Mouse (Mus musculus): ENCODE results near the gene Dnah1. TPM values are rescaled to one million over a fixed set of nuclear protein-coding genes. Genes with fewer than 3 reads are reported as not detected.

The Dnah1 gene
- 5.0 and 5.3 TPM in 2 replicates for polyA plus RNA-seq (2015; fragmentation: Nextera tagmentation; extraction: Ambion mirVana)

GRCm38 (mm10) chr14:31323849-31324792 lies at the start of gene Dnah1:
Gene Dnah1 (minus strand): TSS chr14:31323896.
- no peaks in the 10 kb centered on the region for H3K36me3 ChIP-seq

GRCm38 (mm10) chr14:31369377-31369776 lies 45.7 kb upstream of the Dnah1 start:
- H3K27me3 ChIP-seq, result no peaks in the 10 kb centered on the region
- no peak overlapping the region for H3K9ac ChIP-seq (replicated peaks)
- no peak overlapping the region for H3K27ac ChIP-seq
- no peak overlapping the region for H3K4me2 ChIP-seq (replicated peaks)
- WGBS, result 92% methylated on average over 3 of the region's 3 CpGs
- H3K4me3 ChIP-seq (replicated peaks), result no peak overlapping the region
- peaks cover 67% of the 10 kb centered on the region for H3K36me3 ChIP-seq
- H3K9me3 ChIP-seq, result no peaks in the 10 kb centered on the region
- ATAC-seq, result no peak
- no peaks in the 10 kb centered on the region for H3K4me1 ChIP-seq (replicated peaks)

More at GRCm38 (mm10) chr14:31323849-31324792, at the start of gene Dnah1:
- peaks cover 7% of the 10 kb centered on the region for H3K4me1 ChIP-seq (replicated peaks)
- peak within 1 kb of the TSS; percentile 58 for H3K4me2 ChIP-seq (replicated peaks)
- peak within 1 kb of the TSS; percentile 46 for H3K9ac ChIP-seq (replicated peaks)
- H3K27ac ChIP-seq, result no peak within 1 kb of the TSS
- WGBS, result 36% methylated on average over 28 of the region's 28 CpGs
- ATAC-seq, result no peak
- no peaks in the 10 kb centered on the region for H3K27me3 ChIP-seq
- H3K4me3 ChIP-seq (replicated peaks), result peak within 1 kb of the TSS; percentile 30
- H3K9me3 ChIP-seq, result no peaks in the 10 kb centered on the region

GRCm38 (mm10) chr14:31367951-31368350 lies 44.3 kb upstream of the Dnah1 start:
- H3K4me3 ChIP-seq (replicated peaks), result no peak overlapping the region
- H3K9me3 ChIP-seq, result no peaks in the 10 kb centered on the region
- no peaks in the 10 kb centered on the region for H3K4me1 ChIP-seq (replicated peaks)
- H3K4me2 ChIP-seq (replicated peaks), result no peak overlapping the region
- no peak overlapping the region for H3K27ac ChIP-seq
- no peaks in the 10 kb centered on the region for H3K27me3 ChIP-seq
- peaks cover 65% of the 10 kb centered on the region for H3K36me3 ChIP-seq
- WGBS, result 95% methylated on average over 7 of the region's 7 CpGs
- ATAC-seq, result no peak
- H3K9ac ChIP-seq (replicated peaks), result no peak overlapping the region

GRCm38 (mm10) chr14:31365350-31365749 lies 41.7 kb upstream of the Dnah1 start:
- H3K4me1 ChIP-seq (replicated peaks), result no peaks in the 10 kb centered on the region
- no peak overlapping the region for H3K4me2 ChIP-seq (replicated peaks)
- no peak for ATAC-seq
- no peaks in the 10 kb centered on the region for H3K27me3 ChIP-seq
- peaks cover 68% of the 10 kb centered on the region for H3K36me3 ChIP-seq
- no peaks in the 10 kb centered on the region for H3K9me3 ChIP-seq
- H3K9ac ChIP-seq (replicated peaks), result no peak overlapping the region
- H3K4me3 ChIP-seq (replicated peaks), result no peak overlapping the region
- H3K27ac ChIP-seq, result no peak overlapping the region

DNA sequence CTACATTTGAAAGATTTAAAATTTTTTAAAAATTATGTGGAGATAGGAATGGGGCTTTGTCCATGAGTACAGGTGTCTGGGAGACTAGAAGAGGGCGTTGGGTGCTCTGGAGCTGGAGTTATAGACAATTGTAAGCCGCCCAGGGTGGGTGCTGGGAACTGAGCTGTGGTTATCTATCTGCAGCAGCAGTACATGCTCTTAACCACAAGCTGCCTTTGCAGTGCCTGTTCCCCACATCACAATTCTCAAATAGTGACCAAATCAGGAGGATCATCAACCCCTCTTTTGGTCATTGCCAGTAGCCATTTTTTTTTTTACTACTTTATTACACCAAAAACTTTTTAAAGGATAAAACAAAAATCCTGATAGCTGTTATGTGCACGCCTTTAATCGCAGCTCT lies 40.9 kb upstream of the Dnah1 start:
- H3K27me3 ChIP-seq, result no peaks in the 10 kb centered on the region
- WGBS, result 94% methylated on average over 4 of the region's 4 CpGs
- H3K4me2 ChIP-seq (replicated peaks), result no peak overlapping the region
- H3K9me3 ChIP-seq, result no peaks in the 10 kb centered on the region
- no peak overlapping the region for H3K9ac ChIP-seq (replicated peaks)
- no peak for ATAC-seq
- peaks cover 72% of the 10 kb centered on the region for H3K36me3 ChIP-seq
- no peak overlapping the region for H3K27ac ChIP-seq
- no peaks in the 10 kb centered on the region for H3K4me1 ChIP-seq (replicated peaks)
- no peak overlapping the region for H3K4me3 ChIP-seq (replicated peaks)

DNA sequence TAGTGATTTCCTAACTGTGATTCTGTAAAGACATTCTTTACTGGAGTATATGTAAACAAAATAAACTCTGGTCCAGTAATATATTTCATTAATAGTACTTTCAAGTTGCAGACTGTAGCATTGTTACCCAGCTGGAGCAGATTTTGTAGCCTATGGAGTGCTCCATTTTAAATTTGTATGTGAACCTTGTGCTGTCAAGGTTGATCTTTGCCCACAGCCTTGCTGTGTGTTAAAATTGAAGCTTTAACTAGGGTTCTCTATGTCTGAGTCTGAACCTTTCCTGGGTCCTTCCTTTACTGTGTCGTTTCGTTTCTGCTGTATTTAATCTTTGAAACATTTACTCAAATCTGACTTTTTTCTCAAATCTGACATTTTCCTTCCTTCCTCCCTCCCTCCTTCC lies 38.5 kb upstream of the Dnah1 start:
- no peak overlapping the region for H3K4me2 ChIP-seq (replicated peaks)
- no peaks in the 10 kb centered on the region for H3K9me3 ChIP-seq
- no peak overlapping the region for H3K9ac ChIP-seq (replicated peaks)
- no peaks in the 10 kb centered on the region for H3K27me3 ChIP-seq
- no peak overlapping the region for H3K4me3 ChIP-seq (replicated peaks)
- WGBS, result 95% methylated on average over 2 of the region's 2 CpGs
- H3K4me1 ChIP-seq (replicated peaks), result no peaks in the 10 kb centered on the region
- H3K36me3 ChIP-seq, result peaks cover 67% of the 10 kb centered on the region
- H3K27ac ChIP-seq, result no peak overlapping the region
- no peak for ATAC-seq

DNA sequence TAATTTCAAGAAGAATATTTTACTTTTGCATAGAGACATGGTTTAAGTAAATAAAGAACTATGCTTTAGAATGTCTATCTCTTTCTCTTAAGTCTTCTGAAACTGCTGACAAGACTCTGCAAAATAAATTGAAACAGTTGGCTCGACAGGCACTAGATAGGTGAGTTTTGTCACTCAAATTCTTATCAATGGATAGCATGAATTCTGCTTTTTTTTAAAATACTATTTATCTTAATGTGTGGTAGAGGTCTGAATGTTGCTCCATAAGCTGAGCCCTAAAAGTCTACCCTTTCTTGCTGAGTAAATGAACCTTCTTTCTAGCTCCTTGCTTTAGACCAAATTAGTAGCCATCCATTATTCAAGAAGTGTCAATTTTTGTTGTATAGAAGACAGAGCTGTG lies 21.7 kb upstream of the Dnah1 start:
- no peak for ATAC-seq
- Histone ChIP-seq H3K4me1 (replicated peaks) (no peaks in the 10 kb centered on the region), H3K9ac (replicated peaks) (no peak overlapping the region), H3K27ac (no peak overlapping the region), H3K27me3 (no peaks in the 10 kb centered on the region), H3K9me3 (no peaks in the 10 kb centered on the region), H3K4me3 (replicated peaks) (no peak overlapping the region), H3K4me2 (replicated peaks) (no peak overlapping the region), H3K36me3 (peaks cover 47% of the 10 kb centered on the region)
- WGBS, result 96% methylated on average over 1 of the region's 1 CpGs

GRCm38 (mm10) chr14:31343241-31343640 lies 19.5 kb upstream of the Dnah1 start:
- no peak overlapping the region for H3K4me3 ChIP-seq (replicated peaks)
- WGBS, result 82% methylated on average over 8 of the region's 8 CpGs
- H3K36me3 ChIP-seq, result peaks cover 43% of the 10 kb centered on the region
- H3K27me3 ChIP-seq, result no peaks in the 10 kb centered on the region
- no peak overlapping the region for H3K27ac ChIP-seq
- no peaks in the 10 kb centered on the region for H3K9me3 ChIP-seq
- peaks cover 7% of the 10 kb centered on the region for H3K4me1 ChIP-seq (replicated peaks)
- H3K9ac ChIP-seq (replicated peaks), result no peak overlapping the region
- no peak for ATAC-seq
- H3K4me2 ChIP-seq (replicated peaks), result no peak overlapping the region

DNA sequence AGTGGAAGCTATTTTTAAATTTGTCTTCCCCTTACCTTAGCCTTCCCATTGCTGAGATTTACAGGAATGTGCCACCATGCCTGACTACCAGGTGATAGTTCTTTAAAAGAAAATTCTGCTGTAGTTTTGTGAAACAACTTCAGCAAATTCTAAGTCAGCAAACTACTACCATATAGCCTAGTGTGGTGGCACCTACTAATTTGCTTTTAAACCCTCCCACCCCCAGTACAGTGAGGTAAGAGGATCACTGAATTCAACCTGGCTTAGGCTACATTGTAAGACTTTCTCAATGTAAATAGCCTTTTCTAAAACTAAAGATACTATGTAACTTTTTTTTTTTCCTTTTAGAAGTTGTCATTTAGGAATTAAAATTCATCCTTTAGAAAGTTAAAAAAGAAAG lies 14.3 kb upstream of the Dnah1 start:
- Histone ChIP-seq H3K27ac (no peak overlapping the region), H3K4me2 (replicated peaks) (peak overlapping the region; percentile 60), H3K9ac (replicated peaks) (peak overlapping the region; percentile 85), H3K27me3 (no peaks in the 10 kb centered on the region), H3K4me3 (replicated peaks) (peak overlapping the region; percentile 91), H3K36me3 (peaks cover 10% of the 10 kb centered on the region), H3K9me3 (no peaks in the 10 kb centered on the region), H3K4me1 (replicated peaks) (peaks cover 24% of the 10 kb centered on the region)
- no peak for ATAC-seq

DNA sequence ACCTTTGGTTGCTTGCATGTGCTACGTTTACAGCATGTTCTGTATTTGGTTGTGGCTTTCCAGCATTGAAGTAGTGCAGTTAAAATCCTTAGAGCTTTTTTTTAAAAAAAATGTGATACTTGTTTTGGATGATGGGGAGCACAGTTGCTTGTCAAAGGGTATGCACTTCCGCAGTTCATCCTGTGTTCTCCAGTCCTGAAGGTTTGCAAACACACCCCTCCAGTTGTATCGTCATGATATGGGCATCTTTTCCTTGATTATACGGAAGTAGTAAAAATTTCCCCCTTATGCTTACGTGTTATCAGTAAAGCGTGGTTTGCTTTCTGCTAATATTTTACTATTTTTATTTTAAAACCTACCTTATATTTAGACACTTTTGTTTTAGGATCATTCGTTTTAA lies 13.7 kb upstream of the Dnah1 start:
- no peak for ATAC-seq
- H3K4me1 ChIP-seq (replicated peaks), result peaks cover 24% of the 10 kb centered on the region
- no peaks in the 10 kb centered on the region; the same call in 1 of the 2 replicates for H3K27me3 ChIP-seq
- peak overlapping the region; percentile 60 for H3K4me2 ChIP-seq (replicated peaks)
- H3K36me3 ChIP-seq, result peaks cover 9% of the 10 kb centered on the region
- 53% methylated on average over 7 of the region's 7 CpGs for WGBS
- peak overlapping the region; percentile 91 for H3K4me3 ChIP-seq (replicated peaks)
- H3K9me3 ChIP-seq, result no peaks in the 10 kb centered on the region
- 0 out of 2 replicates have a peak overlapping the region, but pooled peaks have one; percentile 95 for H3K27ac ChIP-seq
- peak overlapping the region; percentile 85 for H3K9ac ChIP-seq (replicated peaks)

- H3K27me3 ChIP-seq, result no peaks in the 10 kb centered on the region; the same call in 1 of the 2 replicates
- H3K4me1 ChIP-seq (replicated peaks), result peaks cover 24% of the 10 kb centered on the region
- H3K36me3 ChIP-seq, result peaks cover 9% of the 10 kb centered on the region
- no peaks in the 10 kb centered on the region for H3K9me3 ChIP-seq
- WGBS, result under 1% methylated on average over 78 of the region's 78 CpGs
- ATAC-seq, result peak; percentile 98
- H3K4me2 ChIP-seq (replicated peaks), result peak within 1 kb of the TSS; percentile 60
- H3K27ac ChIP-seq, result peak within 1 kb of the TSS; percentile 95
- H3K9ac ChIP-seq (replicated peaks), result peak within 1 kb of the TSS; percentile 85
- H3K4me3 ChIP-seq (replicated peaks), result peak within 1 kb of the TSS; percentile 91
These were observed 12.9 kb upstream of the Dnah1 start, which contains the start of gene Capn7 for GRCm38 (mm10) chr14:31336369-31337155. Gene Capn7 (plus strand): TSS chr14:31336638.

- H3K9ac ChIP-seq (replicated peaks), result 0 out of 2 replicates have a peak overlapping the region, but pooled peaks have one; percentile 44
- no peaks in the 10 kb centered on the region for H3K9me3 ChIP-seq
- H3K4me2 ChIP-seq (replicated peaks), result peak overlapping the region; percentile 60
- H3K27me3 ChIP-seq, result peaks cover 3% of the 10 kb centered on the region; the same call in 1 of the 2 replicates
- H3K4me1 ChIP-seq (replicated peaks), result peaks cover 24% of the 10 kb centered on the region
- peak overlapping the region; percentile 91 for H3K4me3 ChIP-seq (replicated peaks)
- 54% methylated on average over 3 of the region's 3 CpGs for WGBS
- peak overlapping the region; percentile 95 for H3K27ac ChIP-seq
- no peak for ATAC-seq
- H3K36me3 ChIP-seq, result peaks cover 6% of the 10 kb centered on the region; the same call in 1 of the 2 replicates
These were observed 12.1 kb upstream of the Dnah1 start for GRCm38 (mm10) chr14:31335765-31336164.
